Mouse (Mus musculus): ENCODE measurements around the gene Ndufaf1. TPM values are rescaled to one million over a fixed set of nuclear protein-coding genes. Genes with fewer than 3 reads are reported as not detected.

Ndufaf1 gene
- polyA plus RNA-seq, 1 experiment from 2014 or later = 39.4 TPM

Other genes starting within 250 kb of the Ndufaf1 start
- gene Ino80, start 185.1 kb downstream of the Ndufaf1 start, polyA plus RNA-seq (2014; fragmentation: Nextera tagmentation; extraction: Ambion mirVana) = 5.1 and 6.8 TPM in 2 replicates
- gene Exd1, start 115.2 kb downstream of the Ndufaf1 start, polyA plus RNA-seq (2014; fragmentation: Nextera tagmentation; extraction: Ambion mirVana) = 0.22 and 0.29 TPM in 2 replicates
- 68.5 and 69.6 TPM in 2 replicates for gene Chp1, start 115.1 kb downstream of the Ndufaf1 start, polyA plus RNA-seq (2014; fragmentation: Nextera tagmentation; extraction: Ambion mirVana)
- 47.5 and 56.6 TPM in 2 replicates for gene Nusap1, start 44.5 kb downstream of the Ndufaf1 start, polyA plus RNA-seq (2014; fragmentation: Nextera tagmentation; extraction: Ambion mirVana)
- gene Oip5, start 44.4 kb downstream of the Ndufaf1 start, polyA plus RNA-seq (2014; fragmentation: Nextera tagmentation; extraction: Ambion mirVana) = 15.3 and 17.9 TPM in 2 replicates
- 23.2 and 26.2 TPM in 2 replicates for gene Rtf1, start 12.2 kb upstream of the Ndufaf1 start, polyA plus RNA-seq (2014; fragmentation: Nextera tagmentation; extraction: Ambion mirVana)
- 0.84 and 1.2 TPM in 2 replicates for gene Itpka, start 79.5 kb upstream of the Ndufaf1 start, polyA plus RNA-seq (2014; fragmentation: Nextera tagmentation; extraction: Ambion mirVana)
- 0.14 and 0.29 TPM in 2 replicates for gene Ltk, start 97.6 kb upstream of the Ndufaf1 start, polyA plus RNA-seq (2014; fragmentation: Nextera tagmentation; extraction: Ambion mirVana)
- 18.3 and 22.3 TPM in 2 replicates for gene Rpap1, start 124.7 kb upstream of the Ndufaf1 start, polyA plus RNA-seq (2014; fragmentation: Nextera tagmentation; extraction: Ambion mirVana)
- gene Tyro3, start 134.9 kb upstream of the Ndufaf1 start, polyA plus RNA-seq (2014; fragmentation: Nextera tagmentation; extraction: Ambion mirVana) = 20.2 and 23.6 TPM in 2 replicates
- gene Mga, start 234.4 kb upstream of the Ndufaf1 start, polyA plus RNA-seq (2014; fragmentation: Nextera tagmentation; extraction: Ambion mirVana) = 33.4 and 33.9 TPM in 2 replicates